Mouse (Mus musculus) MEL (cell line): Measurements from ENCODE around the gene Gabbr1. TPM values are rescaled to one million over a fixed set of nuclear protein-coding genes. Genes with fewer than 3 reads are reported as not detected.

Experiments
- DNase-seq: peaks from one replicate; pipeline ENCODE4 v3.0.0; 2011; ENCODE audit warnings: low read depth, low spot score
- H3K27ac ChIP-seq: 2 replicates; pipeline ENCODE4 v1.5.1; 2012; ENCODE audit warnings: low read depth, mild to moderate bottlenecking, control low read depth, low read length, moderate library complexity; ENCODE audit not compliant: control insufficient read depth
- H3K27me3 ChIP-seq, 2 experiments: fragments of 150-350 bp in 1 of 2; sonication (generic) in 1 of 2; 2 replicates each; pipeline ENCODE4 v1.6.1; 2012; ENCODE audit warnings: low read length in 2 of 2, mild to moderate bottlenecking in 2 of 2, improper control_type of control experiment in 1 of 2, moderate library complexity in 1 of 2; ENCODE audit not compliant: insufficient read depth in 2 of 2, control insufficient read depth in 1 of 2
- H3K36me3 ChIP-seq, 2 experiments: 2 replicates each; pipeline ENCODE4 v1.6.1; 2012 to 2014; ENCODE audit warnings: low read length in 2 of 2, improper control_type of control experiment in 1 of 2, inconsistent platforms in 1 of 2, mild to moderate bottlenecking in 1 of 2; ENCODE audit not compliant: insufficient read depth in 2 of 2, control insufficient read depth in 1 of 2
- H3K4me1 ChIP-seq, 2 experiments: fragments of 150-350 bp in 1 of 2; sonication (generic) in 1 of 2; 2 replicates each; pipeline ENCODE4 v1.6.1; 2012; ENCODE audit warnings: low read length in 2 of 2, improper control_type of control experiment in 1 of 2, mild to moderate bottlenecking in 1 of 2; ENCODE audit not compliant: insufficient read depth in 2 of 2, control insufficient read depth in 1 of 2
- H3K4me3 ChIP-seq, 2 experiments: fragments of 150-350 bp in 1 of 2; sonication (generic) in 1 of 2; 2 replicates each; pipeline ENCODE4 v1.5.1; 2012; ENCODE audit warnings: low read depth in 2 of 2, low read length in 2 of 2, mild to moderate bottlenecking in 2 of 2, moderate library complexity in 2 of 2, control low read depth in 1 of 2, improper control_type of control experiment in 1 of 2; ENCODE audit not compliant: control insufficient read depth in 1 of 2, insufficient read depth in 1 of 2
- H3K79me2 ChIP-seq: 2 replicates; pipeline ENCODE4 v1.6.1; 2012; ENCODE audit warnings: mild to moderate bottlenecking, low read length, moderate library complexity; ENCODE audit not compliant: control insufficient read depth, poor library complexity, insufficient read depth
- H3K9ac ChIP-seq: 2 replicates; pipeline ENCODE4 v1.6.1; 2012; ENCODE audit warnings: low read depth, mild to moderate bottlenecking, control low read depth, low read length, moderate library complexity; ENCODE audit not compliant: control insufficient read depth, poor library complexity, severe bottlenecking
- H3K9me3 ChIP-seq: fragments of 150-350 bp; sonication (generic); replicated peaks from 2 replicates; pipeline ENCODE4 v1.6.1; 2012; ENCODE audit warnings: mild to moderate bottlenecking, low read length, improper control_type of control experiment, moderate library complexity; ENCODE audit not compliant: insufficient read depth
- CHD2 ChIP-seq: IDR thresholded peaks from 2 replicates; pipeline ENCODE4 v1.6.1; 2011; ENCODE audit warnings: low read length, improper control_type of control experiment
- CTCF ChIP-seq, 3 experiments: IDR thresholded peaks in 2 of 3; conservative IDR thresholded peaks in 1 of 3; 2 replicates each; pipeline ENCODE4 v1.5.1; 2011 to 2012; ENCODE audit warnings: low read length in 3 of 3, low read depth in 2 of 3, mild to moderate bottlenecking in 2 of 3, improper control_type of control experiment in 1 of 3, inconsistent platforms in 1 of 3, mixed read lengths in 1 of 3, moderate library complexity in 1 of 3; ENCODE audit not compliant: control insufficient read depth in 1 of 3, insufficient read depth in 1 of 3, poor library complexity in 1 of 3, severe bottlenecking in 1 of 3
- E2F4 ChIP-seq: IDR thresholded peaks from 2 replicates; pipeline ENCODE4 v1.6.1; 2011; ENCODE audit warnings: low read depth, low read length, improper control_type of control experiment, borderline replicate concordance
- ELF1 ChIP-seq: IDR thresholded peaks from 2 replicates; pipeline ENCODE4 v1.6.1; 2014; ENCODE audit warnings: low read depth, mild to moderate bottlenecking, inconsistent platforms, low read length, improper control_type of control experiment, moderate library complexity
- ETS1 ChIP-seq: IDR thresholded peaks from 2 replicates; pipeline ENCODE4 v1.6.1; 2012; ENCODE audit warnings: low read depth, mild to moderate bottlenecking, inconsistent platforms, low read length, improper control_type of control experiment, moderate library complexity
- JUND ChIP-seq: IDR thresholded peaks from 2 replicates; pipeline ENCODE4 v1.6.1; 2011; ENCODE audit warnings: low read depth, mild to moderate bottlenecking, improper control_type of control experiment, low read length
- MAX ChIP-seq: IDR thresholded peaks from 2 replicates; pipeline ENCODE4 v1.6.1; 2011; ENCODE audit warnings: low read length, improper control_type of control experiment
- MXI1 ChIP-seq: IDR thresholded peaks from 2 replicates; pipeline ENCODE4 v1.6.1; 2011; ENCODE audit warnings: mild to moderate bottlenecking, low read depth, low read length, improper control_type of control experiment
- MYB ChIP-seq: IDR thresholded peaks from 2 replicates; pipeline ENCODE4 v1.6.1; 2011; ENCODE audit warnings: mild to moderate bottlenecking, low read depth, low read length, improper control_type of control experiment
- MYC ChIP-seq: IDR thresholded peaks from 2 replicates; pipeline ENCODE4 v1.6.1; 2011; ENCODE audit warnings: low read depth, mild to moderate bottlenecking, low read length, improper control_type of control experiment, moderate library complexity
- POLR2A ChIP-seq, 2 experiments: IDR thresholded peaks; 2 replicates each; pipeline ENCODE4 v1.6.1; 2011 to 2012; ENCODE audit warnings: low read length in 2 of 2, mild to moderate bottlenecking in 2 of 2, control low read depth in 1 of 2, improper control_type of control experiment in 1 of 2, low read depth in 1 of 2, moderate library complexity in 1 of 2; ENCODE audit not compliant: control insufficient read depth in 1 of 2, insufficient read depth in 1 of 2, poor library complexity in 1 of 2
- POLR2AphosphoS5 ChIP-seq: IDR thresholded peaks from 2 replicates; pipeline ENCODE4 v1.6.1; 2012; ENCODE audit warnings: low read depth, borderline replicate concordance, mild to moderate bottlenecking, inconsistent platforms, low read length, moderate library complexity, mixed read lengths
- RAD21 ChIP-seq: IDR thresholded peaks from 2 replicates; pipeline ENCODE4 v1.6.1; 2011; ENCODE audit warnings: mild to moderate bottlenecking, low read depth, low read length, improper control_type of control experiment
- SIN3A ChIP-seq: IDR thresholded peaks from 2 replicates; pipeline ENCODE4 v1.6.1; 2012; ENCODE audit warnings: low read length, improper control_type of control experiment, inconsistent platforms
- SMC3 ChIP-seq: IDR thresholded peaks from 2 replicates; pipeline ENCODE4 v1.6.1; 2011; ENCODE audit warnings: low read depth, low read length, improper control_type of control experiment
- TBP ChIP-seq: IDR thresholded peaks from 2 replicates; pipeline ENCODE4 v1.8.0; 2011; ENCODE audit warnings: low read depth, low read length, improper control_type of control experiment
- USF1 ChIP-seq: IDR thresholded peaks from 2 replicates; pipeline ENCODE4 v1.6.1; 2014; ENCODE audit warnings: low read depth, mild to moderate bottlenecking, inconsistent platforms, low read length, improper control_type of control experiment, moderate library complexity
- USF2 ChIP-seq, 2 experiments: IDR thresholded peaks; 2 replicates each; pipeline ENCODE4 v1.6.1; 2011 to 2012; ENCODE audit warnings: improper control_type of control experiment in 2 of 2, low read length in 2 of 2, borderline replicate concordance in 1 of 2, inconsistent platforms in 1 of 2, low read depth in 1 of 2, mild to moderate bottlenecking in 1 of 2; ENCODE audit not compliant: insufficient read depth in 1 of 2
- ZC3H11A ChIP-seq: IDR thresholded peaks from 2 replicates; pipeline ENCODE4 v1.6.1; 2012; ENCODE audit warnings: low read depth, mild to moderate bottlenecking, inconsistent platforms, low read length, improper control_type of control experiment
- ZKSCAN1 ChIP-seq: IDR thresholded peaks from 2 replicates; pipeline ENCODE4 v1.6.1; 2012; ENCODE audit warnings: low read depth, mild to moderate bottlenecking, inconsistent platforms, low read length, improper control_type of control experiment, moderate library complexity
- ZMIZ1 ChIP-seq: IDR thresholded peaks from 2 replicates; pipeline ENCODE4 v1.6.1; 2012; ENCODE audit warnings: low read depth, mild to moderate bottlenecking, inconsistent platforms, low read length, improper control_type of control experiment, moderate library complexity
- ZNF384 ChIP-seq: IDR thresholded peaks from 2 replicates; pipeline ENCODE4 v1.6.1; 2012; ENCODE audit warnings: low read depth, mild to moderate bottlenecking, inconsistent platforms, low read length, improper control_type of control experiment
- polyA plus RNA-seq, 2 experiments: library from polyadenylated mRNA; stranded (reverse) in 1 of 2; unstranded in 1 of 2; fragments of >175 nt in 1 of 2; fragments of >200 nt in 1 of 2; gene quantifications; 2 replicates each; pipeline versions ENCODE4 v1.2.1 to v1.2.4; 2012; ENCODE audit warnings: low replicate concordance in 2 of 2, low read depth in 1 of 2; ENCODE audit not compliant: insufficient read length in 2 of 2, insufficient read depth in 1 of 2, missing spikeins in 1 of 2
- total RNA-seq: library from RNA; depleted of rRNA; stranded (reverse); fragments of 300-350 nt; gene quantifications from 2 replicates; pipeline ENCODE4 v1.2.3, GENCODE M21; 2012

The Gabbr1 gene
- total and polyA plus RNA-seq, 3 experiments: 2.2 to 14.6 TPM; not detected in 1

DNA sequence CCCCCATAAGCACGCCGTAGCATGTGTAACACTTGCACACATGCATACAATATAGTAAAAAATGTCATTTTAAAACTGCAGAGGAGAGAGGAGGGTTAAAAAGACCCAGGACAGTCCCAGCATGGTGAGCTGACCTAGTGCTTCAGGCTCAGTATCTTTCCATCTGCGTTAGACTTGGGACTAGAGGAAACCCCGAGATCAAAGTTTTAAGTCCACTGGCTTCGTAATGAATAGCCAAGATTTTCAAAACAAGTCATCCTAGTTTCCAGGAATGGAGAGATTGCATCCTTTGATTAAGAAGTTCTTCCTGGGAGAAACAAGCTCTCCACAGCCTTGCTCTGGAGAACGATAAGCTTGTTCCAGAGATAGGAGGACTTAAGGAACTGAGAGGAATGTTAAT, 37.6 kb upstream of the Gabbr1 start:
- TF ChIP-seq SIN3A (no peak), ZNF384 (no peak), MXI1 (no peak), TBP (no peak), MYC (no peak), E2F4 (no peak), ZC3H11A (no peak), ZKSCAN1 (no peak), USF2 (IDR thresholded peaks at IDR 0.05; ENCODE audit: borderline replicate concordance in 1 of 2, insufficient read depth in 1 of 2, low read depth in 1 of 2, low read length in 2 of 2) (no peak), ETS1 (no peak), USF1 (no peak), JUND (no peak)
- no peak for DNase-seq
- Histone ChIP-seq H3K27ac (no peak overlapping the region), H3K27me3 (peaks cover 6 to 8% of the 10 kb centered on the region in 2 experiments), H3K4me1 (no peaks in the 10 kb centered on the region), H3K79me2 (no peaks in the 10 kb centered on the region), H3K9me3 (no peaks in the 10 kb centered on the region), H3K4me3 (no peak overlapping the region), H3K9ac (no peak overlapping the region), H3K36me3 (no peaks in the 10 kb centered on the region)

DNA sequence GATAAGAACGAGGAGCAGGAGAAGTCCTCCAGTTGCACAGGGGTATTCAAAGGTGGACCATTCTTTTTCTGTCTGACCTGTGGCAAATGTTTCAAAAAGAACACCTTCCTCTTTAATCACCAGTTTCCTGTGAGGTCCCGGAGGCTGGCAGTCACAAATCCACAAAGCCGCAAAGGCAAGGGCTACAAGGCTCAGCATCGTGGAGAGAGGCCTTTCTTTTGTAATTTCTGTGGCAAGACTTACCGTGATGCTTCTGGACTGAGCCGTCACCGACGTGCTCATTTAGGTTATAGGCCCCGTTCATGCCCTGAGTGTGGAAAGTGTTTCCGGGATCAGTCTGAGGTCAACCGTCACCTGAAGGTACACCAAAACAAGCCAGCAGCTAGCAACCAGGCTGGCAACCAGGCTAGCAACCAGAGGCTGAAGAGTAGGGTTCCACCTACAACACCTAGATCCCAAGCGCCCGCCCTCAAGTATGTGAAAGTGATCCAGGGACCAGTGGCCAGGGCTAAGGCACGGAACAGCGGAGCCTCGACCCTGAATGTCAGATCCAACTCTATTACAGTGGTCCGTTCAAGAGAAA, 36.2 kb upstream of the Gabbr1 start:
- Histone ChIP-seq H3K9me3 (no peaks in the 10 kb centered on the region), H3K27me3 (peaks cover 6 to 8% of the 10 kb centered on the region in 2 experiments)
- TF ChIP-seq ZKSCAN1 (no peak), CTCF (IDR thresholded peaks at IDR 0.05 in 2 of 3, conservative IDR thresholded peaks at IDR 0.05 in 1 of 3; ENCODE audit: control insufficient read depth in 1 of 3, insufficient read depth in 1 of 3, low read depth in 2 of 3, low read length in 3 of 3, poor library complexity in 1 of 3, severe bottlenecking in 1 of 3) (no peak), MAX (no peak), MYC (no peak), TBP (no peak), USF1 (no peak), ELF1 (no peak), SIN3A (no peak), POLR2A (IDR thresholded peaks at IDR 0.05; ENCODE audit: control insufficient read depth in 1 of 2, insufficient read depth in 1 of 2, low read depth in 1 of 2, low read length in 2 of 2, poor library complexity in 1 of 2) (no peak), CHD2 (no peak), POLR2AphosphoS5 (no peak), JUND (no peak), ETS1 (no peak), USF2 (IDR thresholded peaks at IDR 0.05; ENCODE audit: borderline replicate concordance in 1 of 2, insufficient read depth in 1 of 2, low read depth in 1 of 2, low read length in 2 of 2) (no peak), RAD21 (no peak), ZNF384 (no peak), ZMIZ1 (no peak), SMC3 (no peak), MYB (no peak)
- TF ChIP-seq, all 39 proteins: peak for 0
- DNase-seq: no peak
- Histone ChIP-seq H3K27ac (no peak overlapping the region), H3K9ac (no peak overlapping the region), H3K4me1 (no peaks in the 10 kb centered on the region), H3K36me3 (no peaks in the 10 kb centered on the region), H3K79me2 (no peaks in the 10 kb centered on the region), H3K4me3 (no peak overlapping the region)
